Mouse (Mus musculus): ENCODE measurements around the gene Sik3. TPM values are rescaled to one million over a fixed set of nuclear protein-coding genes. Genes with fewer than 3 reads are reported as not detected.

The Sik3 gene
- total RNA-seq, 1 experiment from 2014 or later = 34.0 TPM

DNA sequence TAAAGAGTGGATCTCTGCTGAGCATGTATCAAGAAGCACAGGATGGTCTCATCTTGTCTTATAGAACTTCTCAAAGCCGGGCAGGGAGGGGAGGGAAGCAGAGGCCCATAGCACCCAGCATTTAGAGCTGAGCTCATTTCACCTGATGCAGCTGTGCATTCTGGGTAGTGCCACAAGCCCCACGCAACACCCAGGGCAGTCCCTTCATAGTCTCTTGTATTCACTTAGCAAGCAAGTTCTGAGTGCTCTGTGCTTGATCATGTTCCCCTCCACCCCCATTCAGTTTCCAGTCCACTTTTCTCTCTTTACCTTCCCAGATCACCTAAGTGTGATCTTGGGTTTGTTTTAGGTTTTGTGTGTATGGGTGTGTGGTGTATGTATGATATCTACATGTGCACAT, 159.6 kb downstream of the Sik3 start:
- ATAC-seq (ENCODE audit: extremely low read depth, insufficient number of reproducible peaks, low FRiP score, poor library complexity, severe bottlenecking) = no peak

DNA sequence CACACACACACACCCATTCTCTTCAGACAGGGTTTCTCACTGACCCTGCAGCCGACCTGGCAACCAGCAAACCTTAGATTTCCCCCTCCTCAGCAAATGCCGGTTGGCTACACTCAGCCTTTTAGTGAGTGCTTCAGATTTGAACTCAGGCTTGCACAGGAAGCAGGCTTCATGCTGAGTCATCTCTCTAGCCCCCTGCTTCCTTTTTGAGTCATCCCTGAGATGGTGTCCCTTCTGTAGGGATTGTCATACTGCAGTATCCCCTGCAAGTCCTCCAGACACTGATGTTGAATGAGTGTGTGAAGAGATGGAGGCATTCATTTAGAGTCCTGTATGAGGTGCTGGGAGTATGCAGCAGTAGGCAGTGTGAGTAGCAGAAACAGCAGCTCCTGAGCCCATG, 160.3 kb downstream of the Sik3 start:
- ATAC-seq (ENCODE audit: extremely low read depth, insufficient number of reproducible peaks, low FRiP score, poor library complexity, severe bottlenecking) = no peak

GRCm38 (mm10) chr9:46173919-46174318, 161.3 kb downstream of the Sik3 start:
- ATAC-seq (ENCODE audit: extremely low read depth, insufficient number of reproducible peaks, low FRiP score, poor library complexity, severe bottlenecking) = no peak

- ATAC-seq (ENCODE audit: extremely low read depth, insufficient number of reproducible peaks, low FRiP score, poor library complexity, severe bottlenecking) = no peak
These were observed 162.2 kb downstream of the Sik3 start for GRCm38 (mm10) chr9:46174770-46175294.

DNA sequence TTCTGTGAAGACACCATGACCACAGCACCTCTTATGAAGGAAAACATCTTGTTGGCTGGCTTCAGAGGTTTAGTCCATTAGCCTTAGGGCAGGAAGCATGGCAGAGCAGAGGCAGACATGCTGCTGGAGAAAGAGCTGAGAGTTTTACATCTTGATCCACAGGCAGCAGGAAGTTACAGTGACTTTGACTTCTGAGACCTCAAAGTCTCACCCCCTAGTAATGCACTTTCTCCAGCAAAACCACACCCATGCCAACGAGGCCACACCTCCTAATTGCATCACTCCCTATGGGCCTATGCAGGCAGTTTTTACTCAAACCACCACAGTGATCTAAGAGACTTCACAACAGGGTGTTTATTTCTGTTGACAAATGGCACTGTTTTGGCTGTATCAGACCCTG, 162.7 kb downstream of the Sik3 start:
- ATAC-seq (ENCODE audit: extremely low read depth, insufficient number of reproducible peaks, low FRiP score, poor library complexity, severe bottlenecking) = peak; percentile 82

- ATAC-seq (ENCODE audit: extremely low read depth, insufficient number of reproducible peaks, low FRiP score, poor library complexity, severe bottlenecking) = peak; percentile 38; the same call in 1 of the 2 replicates
These were observed 163.3 kb downstream of the Sik3 start for GRCm38 (mm10) chr9:46175938-46176375.

GRCm38 (mm10) chr9:46176613-46177012, 164.0 kb downstream of the Sik3 start:
- no peak for ATAC-seq (ENCODE audit: extremely low read depth, insufficient number of reproducible peaks, low FRiP score, poor library complexity, severe bottlenecking)

GRCm38 (mm10) chr9:46178595-46178994, 166.0 kb downstream of the Sik3 start:
- ATAC-seq (ENCODE audit: extremely low read depth, insufficient number of reproducible peaks, low FRiP score, poor library complexity, severe bottlenecking) = no peak

DNA sequence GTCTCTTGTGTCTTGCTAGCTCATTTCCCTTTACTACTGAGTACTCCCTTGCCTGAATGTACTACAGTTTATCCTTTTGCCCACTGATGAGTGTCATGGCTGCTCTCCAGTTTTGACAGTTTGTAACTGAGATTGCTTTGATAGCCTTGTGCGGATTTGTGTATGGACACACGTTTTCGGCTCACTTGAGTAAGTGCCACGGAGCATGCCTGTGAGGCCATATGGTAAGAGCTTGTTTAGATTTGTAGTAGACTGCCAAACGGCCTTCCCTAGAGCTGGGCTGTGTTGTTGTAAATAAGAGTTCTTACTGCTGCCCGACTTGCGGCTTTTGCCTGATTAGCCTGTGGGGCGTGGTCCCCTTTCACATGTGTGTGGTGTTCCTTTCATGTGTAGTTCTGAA, 168.7 kb downstream of the Sik3 start:
- ATAC-seq (ENCODE audit: extremely low read depth, insufficient number of reproducible peaks, low FRiP score, poor library complexity, severe bottlenecking) = no peak

DNA sequence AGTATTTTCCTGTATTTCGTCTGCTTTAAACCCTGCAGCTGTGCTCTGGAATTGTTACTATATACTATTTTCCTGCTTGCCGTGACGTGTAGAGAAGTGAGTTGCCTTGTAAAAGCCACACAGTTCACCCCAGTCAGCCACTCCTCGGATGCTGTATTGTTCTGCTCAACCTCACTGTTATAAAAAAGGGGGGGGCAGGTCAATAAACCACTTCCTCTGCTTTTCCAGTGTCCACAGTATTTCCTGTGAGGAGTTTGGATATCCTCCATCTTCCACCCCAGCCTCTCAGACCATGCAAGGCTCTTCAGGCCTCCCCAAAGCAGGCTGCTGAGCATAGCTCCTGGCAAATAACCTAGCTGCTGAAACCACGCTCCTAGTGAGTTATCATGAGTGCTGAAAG, 171.9 kb downstream of the Sik3 start:
- no peak for ATAC-seq (ENCODE audit: extremely low read depth, insufficient number of reproducible peaks, low FRiP score, poor library complexity, severe bottlenecking)

GRCm38 (mm10) chr9:46185191-46185590, 172.6 kb downstream of the Sik3 start:
- ATAC-seq (ENCODE audit: extremely low read depth, insufficient number of reproducible peaks, low FRiP score, poor library complexity, severe bottlenecking) = 0 out of 2 replicates have a peak, but pooled peaks have one; percentile 44

- no peak for ATAC-seq (ENCODE audit: extremely low read depth, insufficient number of reproducible peaks, low FRiP score, poor library complexity, severe bottlenecking)
These were observed 173.8 kb downstream of the Sik3 start for GRCm38 (mm10) chr9:46186387-46186786.

- ATAC-seq (ENCODE audit: extremely low read depth, insufficient number of reproducible peaks, low FRiP score, poor library complexity, severe bottlenecking) = no peak
These were observed 175.8 kb downstream of the Sik3 start for GRCm38 (mm10) chr9:46188370-46188769.

- no peak for ATAC-seq (ENCODE audit: extremely low read depth, insufficient number of reproducible peaks, low FRiP score, poor library complexity, severe bottlenecking)
These were observed 176.3 kb downstream of the Sik3 start for GRCm38 (mm10) chr9:46188956-46189355.

DNA sequence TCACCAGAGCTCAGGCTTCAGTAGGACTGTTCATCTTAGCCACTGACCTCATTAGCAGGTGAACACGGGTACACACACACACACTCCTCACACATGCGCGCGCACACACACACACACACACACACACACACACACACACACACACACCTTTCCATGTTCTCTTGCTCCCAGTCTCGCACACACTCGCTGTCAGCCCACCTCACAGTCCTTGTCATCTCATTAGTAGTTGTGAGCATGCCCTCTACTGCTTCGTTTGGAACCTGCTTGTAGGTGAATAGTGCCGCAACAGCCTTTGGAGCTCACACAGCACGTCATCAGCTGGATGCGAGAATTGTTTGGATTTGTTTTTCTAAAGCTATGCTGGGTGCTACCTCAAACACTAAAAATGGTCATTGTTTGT, 176.8 kb downstream of the Sik3 start:
- ATAC-seq (ENCODE audit: extremely low read depth, insufficient number of reproducible peaks, low FRiP score, poor library complexity, severe bottlenecking) = no peak

DNA sequence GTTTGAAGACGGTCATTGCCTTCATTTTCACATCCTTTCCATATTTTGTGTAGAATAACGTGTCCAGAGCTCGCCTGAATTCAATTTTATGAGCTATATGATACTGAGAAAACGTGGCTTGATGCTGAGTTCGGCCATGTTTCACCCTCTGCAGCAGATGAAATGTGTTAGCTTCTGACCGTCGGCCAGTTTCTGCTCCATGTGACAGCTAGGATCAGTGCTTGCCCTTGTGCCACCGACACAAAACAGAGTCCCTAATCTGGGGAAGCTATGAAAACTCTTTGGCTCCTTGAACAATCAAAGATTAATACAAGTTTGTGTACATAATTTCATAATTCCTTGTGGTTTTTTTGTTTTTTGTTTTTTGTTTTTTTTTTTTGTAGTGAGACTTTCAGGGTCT, 178.6 kb downstream of the Sik3 start:
- no peak for ATAC-seq (ENCODE audit: extremely low read depth, insufficient number of reproducible peaks, low FRiP score, poor library complexity, severe bottlenecking)

DNA sequence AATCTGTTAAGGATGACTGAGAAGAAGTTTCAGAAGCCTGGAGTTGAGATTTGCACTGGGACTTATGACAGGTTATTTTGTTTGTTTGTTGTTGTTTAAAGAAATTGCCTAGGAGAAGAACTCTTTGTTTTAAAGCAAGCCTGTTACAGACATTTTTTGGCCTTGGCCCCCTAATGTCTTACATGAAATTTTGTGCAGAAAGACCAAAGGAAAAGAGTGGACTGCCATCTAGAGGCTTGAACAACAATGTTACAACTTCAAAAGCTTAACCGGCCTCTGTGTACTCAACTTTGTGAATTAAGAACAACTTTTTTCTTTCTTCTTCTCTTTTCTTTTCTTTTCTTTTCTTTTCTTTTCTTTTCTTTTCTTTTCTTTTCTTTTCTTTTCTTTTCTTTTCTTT, 179.0 kb downstream of the Sik3 start:
- ATAC-seq (ENCODE audit: extremely low read depth, insufficient number of reproducible peaks, low FRiP score, poor library complexity, severe bottlenecking) = 0 out of 2 replicates have a peak, but pooled peaks have one; percentile 36

DNA sequence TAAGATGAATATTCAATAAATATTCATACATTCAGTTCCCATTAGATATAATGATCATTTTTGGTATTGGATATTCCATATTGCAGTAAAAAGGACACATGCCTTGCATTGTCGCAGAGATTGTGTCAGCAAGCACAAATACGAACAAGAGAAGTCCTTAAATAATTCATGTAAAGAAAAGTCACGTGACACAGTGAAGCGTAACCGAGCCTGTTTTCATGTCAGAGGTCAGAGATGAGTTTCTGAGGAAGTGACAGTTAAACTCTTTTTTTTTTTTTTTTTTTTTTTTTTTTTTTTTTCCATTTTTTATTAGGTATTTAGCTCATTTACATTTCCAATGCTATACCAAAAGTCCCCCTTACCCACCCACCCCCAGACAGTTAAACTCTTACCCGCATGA, 180.0 kb downstream of the Sik3 start:
- ATAC-seq (ENCODE audit: extremely low read depth, insufficient number of reproducible peaks, low FRiP score, poor library complexity, severe bottlenecking) = no peak

DNA sequence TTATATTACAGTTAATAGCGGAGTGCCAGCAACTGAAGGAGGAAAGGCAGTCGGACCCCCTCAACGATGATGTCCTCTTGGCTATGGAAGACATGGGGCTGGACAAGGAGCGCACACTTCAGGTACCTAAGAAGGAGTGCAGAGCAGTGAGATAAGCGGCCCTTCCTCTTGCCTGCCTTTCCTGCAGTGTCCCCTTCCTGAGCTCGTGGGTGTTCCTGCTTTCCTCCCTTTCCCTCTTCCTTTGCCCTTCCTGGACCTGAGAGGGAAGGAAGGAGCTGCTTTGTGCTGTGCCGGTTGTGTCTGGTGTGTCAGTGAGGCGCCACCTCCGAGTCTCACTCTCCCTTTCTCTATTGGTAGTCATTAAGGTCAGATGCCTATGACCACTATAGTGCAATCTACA, 182.2 kb downstream of the Sik3 start:
- ATAC-seq (ENCODE audit: extremely low read depth, insufficient number of reproducible peaks, low FRiP score, poor library complexity, severe bottlenecking) = no peak

DNA sequence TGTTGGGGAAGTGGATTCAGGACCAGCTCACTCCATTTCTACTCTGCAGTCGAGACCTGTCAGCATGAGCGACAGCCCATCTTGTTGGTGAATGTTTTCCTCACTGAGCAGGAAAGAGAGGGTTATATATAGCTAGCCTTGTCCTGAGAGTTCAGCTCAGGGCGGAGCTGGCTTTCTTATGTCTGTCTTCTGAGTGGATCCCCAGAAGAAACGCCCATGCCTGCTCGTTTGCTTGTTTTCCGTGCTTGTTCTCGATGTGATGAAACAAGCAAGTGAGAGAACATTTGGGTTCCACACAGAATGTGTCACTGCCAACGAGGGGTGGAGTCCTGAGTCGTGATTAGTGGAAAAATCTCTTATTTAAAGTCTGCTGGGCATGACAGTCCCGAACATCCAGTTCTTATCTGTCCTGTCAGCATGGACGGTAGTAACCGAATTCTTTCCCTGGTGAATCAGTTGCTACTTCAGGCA, 184.1 kb downstream of the Sik3 start:
- ATAC-seq (ENCODE audit: extremely low read depth, insufficient number of reproducible peaks, low FRiP score, poor library complexity, severe bottlenecking) = no peak

GRCm38 (mm10) chr9:46198461-46198860, 185.8 kb downstream of the Sik3 start:
- no peak for ATAC-seq (ENCODE audit: extremely low read depth, insufficient number of reproducible peaks, low FRiP score, poor library complexity, severe bottlenecking)

All from neutrophil, adult 5-6 weeks (primary cell).